Mouse (Mus musculus) CH12.LX (cell line): ENCODE measurements around the gene Zgrf1. TPM values are rescaled to one million over a fixed set of nuclear protein-coding genes. Genes with fewer than 3 reads are reported as not detected.
A peak's percentile ranks its signal among the peaks of the same experiment; 100 is the strongest.

ENCODE experiments used
- DNase-seq: peaks from one replicate; pipeline ENCODE4 v3.0.0-alpha.2; 2013; ENCODE audit errors: extremely low read depth
- H3K27ac ChIP-seq: 2 replicates; pipeline ENCODE4 v1.5.1; 2012; ENCODE audit warnings: low read depth, mild to moderate bottlenecking, control low read depth, moderate library complexity; ENCODE audit not compliant: insufficient read depth
- H3K27me3 ChIP-seq: replicated peaks from 2 replicates; pipeline ENCODE3; 2012; ENCODE audit warnings: inconsistent platforms
- H3K36me3 ChIP-seq, 2 experiments: replicated peaks in 1 of 2; 2 replicates each; pipeline versions ENCODE3 to v1.6.1; 2012; ENCODE audit warnings: inconsistent platforms in 1 of 2, low read length in 1 of 2, mild to moderate bottlenecking in 1 of 2, mixed read lengths in 1 of 2, moderate library complexity in 1 of 2; ENCODE audit not compliant: control insufficient read depth in 1 of 2, insufficient read depth in 1 of 2
- H3K4me1 ChIP-seq, 2 experiments: 2 replicates each; pipeline ENCODE4 v1.6.1; 2012; ENCODE audit warnings: inconsistent platforms in 1 of 2, moderate library complexity in 1 of 2; ENCODE audit not compliant: insufficient read depth in 2 of 2, control insufficient read depth in 1 of 2
- H3K4me2 ChIP-seq: 2 replicates; pipeline ENCODE4 v1.6.1; 2012; ENCODE audit warnings: low read depth, mild to moderate bottlenecking, control low read depth; ENCODE audit not compliant: poor library complexity, insufficient read depth, severe bottlenecking
- H3K4me3 ChIP-seq, 3 experiments: fragments of 150-350 bp in 1 of 3; sonication (generic) in 1 of 3; replicated peaks in 1 of 3; 2 replicates each; pipeline versions ENCODE3 to v1.5.1; 2011 to 2012; ENCODE audit warnings: low read depth in 2 of 3, low read length in 2 of 3, mild to moderate bottlenecking in 2 of 3, moderate library complexity in 2 of 3, control low read depth in 1 of 3, improper control_type of control experiment in 1 of 3, inconsistent platforms in 1 of 3, mixed read lengths in 1 of 3; ENCODE audit not compliant: poor library complexity in 1 of 3
- H3K79me2 ChIP-seq: replicated peaks from 2 replicates; pipeline ENCODE4 v1.6.1; 2012; ENCODE audit warnings: mild to moderate bottlenecking, moderate library complexity; ENCODE audit not compliant: control insufficient read depth, poor library complexity, insufficient read depth, severe bottlenecking; ENCODE audit errors: extremely low read depth
- H3K9ac ChIP-seq: 2 replicates; pipeline ENCODE4 v1.6.1; 2012; ENCODE audit warnings: low read depth, mild to moderate bottlenecking, control low read depth, moderate library complexity; ENCODE audit not compliant: insufficient read depth
- H3K9me3 ChIP-seq: replicated peaks from 2 replicates; pipeline ENCODE3; 2012; ENCODE audit warnings: low read length, inconsistent platforms, mixed read lengths
- BHLHE40 ChIP-seq: IDR thresholded peaks from 2 replicates; pipeline ENCODE4 v1.6.1; 2011; ENCODE audit warnings: mild to moderate bottlenecking, low read depth, low read length, improper control_type of control experiment
- CHD2 ChIP-seq: IDR thresholded peaks from 2 replicates; pipeline ENCODE4 v1.6.1; 2011; ENCODE audit warnings: low read length, improper control_type of control experiment
- CTCF ChIP-seq, 2 experiments: IDR thresholded peaks in 1 of 2; conservative IDR thresholded peaks in 1 of 2; 2 replicates each; pipeline ENCODE4 v1.5.1; 2011 to 2012; ENCODE audit warnings: low read depth in 2 of 2, low read length in 2 of 2, improper control_type of control experiment in 1 of 2, inconsistent platforms in 1 of 2, mild to moderate bottlenecking in 1 of 2, moderate library complexity in 1 of 2
- ELF1 ChIP-seq: IDR thresholded peaks from 2 replicates; pipeline ENCODE4 v1.6.1; 2014; ENCODE audit warnings: low read depth, mild to moderate bottlenecking, inconsistent platforms, low read length, improper control_type of control experiment
- EP300 ChIP-seq: IDR thresholded peaks from 2 replicates; pipeline ENCODE4 v1.6.1; 2011; ENCODE audit warnings: low read length, improper control_type of control experiment
- ETS1 ChIP-seq: conservative IDR thresholded peaks from 2 replicates; pipeline ENCODE4 v1.6.1; 2012; ENCODE audit warnings: low read depth, mild to moderate bottlenecking, inconsistent platforms, low read length, improper control_type of control experiment, moderate library complexity
- HCFC1 ChIP-seq: IDR thresholded peaks from 2 replicates; pipeline ENCODE4 v1.6.1; 2012; ENCODE audit warnings: low read depth, mild to moderate bottlenecking, inconsistent platforms, low read length, improper control_type of control experiment
- IRF4 ChIP-seq: IDR thresholded peaks from 2 replicates; pipeline ENCODE4 v1.6.1; 2014; ENCODE audit warnings: low read depth, mild to moderate bottlenecking, inconsistent platforms, low read length, improper control_type of control experiment
- JUN ChIP-seq: IDR thresholded peaks from 2 replicates; pipeline ENCODE4 v1.6.1; 2011; ENCODE audit warnings: low read depth, mild to moderate bottlenecking, low read length, improper control_type of control experiment, moderate library complexity; ENCODE audit not compliant: insufficient read depth
- JUND ChIP-seq: conservative IDR thresholded peaks from 2 replicates; pipeline ENCODE4 v1.6.1; 2011; ENCODE audit warnings: low read depth, low read length, improper control_type of control experiment
- MAFK ChIP-seq: IDR thresholded peaks from 2 replicates; pipeline ENCODE4 v1.6.1; 2011; ENCODE audit warnings: low read length, improper control_type of control experiment; ENCODE audit not compliant: insufficient replicate concordance
- MAX ChIP-seq: IDR thresholded peaks from 2 replicates; pipeline ENCODE4 v1.6.1; 2011; ENCODE audit warnings: low read length, improper control_type of control experiment
- MXI1 ChIP-seq: IDR thresholded peaks from 2 replicates; pipeline ENCODE4 v1.6.1; 2011; ENCODE audit warnings: mild to moderate bottlenecking, low read depth, low read length, improper control_type of control experiment
- NRF1 ChIP-seq: IDR thresholded peaks from 2 replicates; pipeline ENCODE4 v1.6.1; 2014; ENCODE audit warnings: low read depth, mild to moderate bottlenecking, inconsistent platforms, low read length, improper control_type of control experiment, moderate library complexity
- PAX5 ChIP-seq: IDR thresholded peaks from 2 replicates; pipeline ENCODE4 v1.6.1; 2012; ENCODE audit warnings: low read length, inconsistent platforms, mixed read lengths
- POLR2AphosphoS2 ChIP-seq: IDR thresholded peaks from 2 replicates; pipeline ENCODE4 v1.6.1; 2011; ENCODE audit warnings: low read depth, low read length, improper control_type of control experiment
- RCOR1 ChIP-seq: conservative IDR thresholded peaks from 2 replicates; pipeline ENCODE4 v1.6.1; 2012; ENCODE audit warnings: low read depth, mild to moderate bottlenecking, inconsistent platforms, low read length, improper control_type of control experiment
- SIN3A ChIP-seq: IDR thresholded peaks from 2 replicates; pipeline ENCODE4 v1.6.1; 2012; ENCODE audit warnings: low read length, improper control_type of control experiment, inconsistent platforms
- TCF12 ChIP-seq: IDR thresholded peaks from 2 replicates; pipeline ENCODE4 v1.6.1; 2014; ENCODE audit warnings: low read depth, mild to moderate bottlenecking, inconsistent platforms, low read length, improper control_type of control experiment
- ZMIZ1 ChIP-seq: IDR thresholded peaks from 2 replicates; pipeline ENCODE4 v1.6.1; 2012; ENCODE audit warnings: low read depth, mild to moderate bottlenecking, inconsistent platforms, low read length, improper control_type of control experiment
- dilution Hi-C: fragments of 300-500 bp; cut with MboI; formaldehyde crosslinking; loops from 2 replicates; pipeline ENCODE4 v1.14.3; 2020; ENCODE audit warnings: low sequenced_read_pairs; ENCODE audit not compliant: extremely low pct_unique_long_range_greater_than_20kb, extremely low pct_ligation_motif_present
- in situ Hi-C: fragments of 300-500 bp; cut with MboI; formaldehyde crosslinking; loops from 3 replicates; pipeline ENCODE4 v1.14.3; 2019; ENCODE audit warnings: low sequenced_read_pairs, low pct_ligation_motif_present, low pct_unique_long_range_greater_than_20kb, mixed read lengths
- polyA plus RNA-seq: library from polyadenylated mRNA; unstranded; fragments of >175 nt; gene quantifications from 2 replicates; pipeline ENCODE4 v1.2.1, GENCODE M21; 2012; ENCODE audit warnings: low read depth; ENCODE audit not compliant: insufficient read length
- total RNA-seq, 2 experiments: library from RNA; depleted of rRNA; stranded (reverse); fragments of 300-350 nt in 1 of 2; fragments of >200 nt in 1 of 2; gene quantifications; 2 replicates each; pipeline ENCODE4 v1.2.3; 2012 to 2014

Zgrf1 gene
- total and polyA plus RNA-seq, 3 experiments = 7.0 to 10.2 (median 10.1) TPM

GRCm38 (mm10) chr3:127513699-127514098 is 39.6 kb upstream of the Zgrf1 start:
- in situ Hi-C loops (no loop called here), dilution Hi-C loops (no loop called here)
- TF ChIP-seq CTCF (conservative IDR thresholded peaks at IDR 0.05 in 1 of 2, IDR thresholded peaks at IDR 0.05 in 1 of 2; ENCODE audit: low read depth in 2 of 2, low read length in 2 of 2) (no peak), JUND (no peak), BHLHE40 (peak; percentile 55), SIN3A (no peak), EP300 (peak; percentile 38; the same call in 1 of the 2 replicates), ETS1 (peak; percentile 53), IRF4 (peak; percentile 11; the same call in 1 of the 2 replicates)
- Histone ChIP-seq H3K27me3 (no peaks in the 10 kb centered on the region), H3K4me1 (peaks cover 14 to 31% of the 10 kb centered on the region in 2 experiments), H3K9ac (peak overlapping the region; percentile 52; the same call in 1 of the 2 replicates), H3K27ac (no peak overlapping the region), H3K79me2 (no peaks in the 10 kb centered on the region), H3K9me3 (no peaks in the 10 kb centered on the region), H3K36me3 (no peaks in the 10 kb centered on the region), H3K4me3 (no peak overlapping the region), H3K4me2 (peak overlapping the region; percentile 59)
- DNase-seq = peak; percentile 49

GRCm38 (mm10) chr3:127515251-127515650 is 38.0 kb upstream of the Zgrf1 start:
- no peak overlapping the region for H3K4me2 ChIP-seq
- no peak for DNase-seq
- H3K27me3 ChIP-seq = no peaks in the 10 kb centered on the region
- no peak overlapping the region for H3K27ac ChIP-seq
- H3K79me2 ChIP-seq = no peaks in the 10 kb centered on the region
- TF ChIP-seq HCFC1 (no peak), ZMIZ1 (no peak), ELF1 (no peak), JUN (no peak), POLR2AphosphoS2 (no peak), MXI1 (no peak), ETS1 (no peak), RCOR1 (no peak), NRF1 (no peak), CHD2 (no peak), CTCF (conservative IDR thresholded peaks at IDR 0.05 in 1 of 2, IDR thresholded peaks at IDR 0.05 in 1 of 2; ENCODE audit: low read depth in 2 of 2, low read length in 2 of 2) (no peak), SIN3A (no peak), MAFK (no peak), MAX (no peak), TCF12 (no peak), PAX5 (no peak)
- TF ChIP-seq, all 38 proteins: peak for 0
- Histone ChIP-seq H3K9me3 (no peaks in the 10 kb centered on the region), H3K9ac (no peak overlapping the region), H3K4me3 (no peak overlapping the region), H3K4me1 (peaks cover 14 to 31% of the 10 kb centered on the region in 2 experiments), H3K36me3 (no peaks in the 10 kb centered on the region)
- dilution Hi-C loops (no loop called here), in situ Hi-C loops (no loop called here)
